Mouse (Mus musculus) heart, embryonic 16.5 days (tissue): ENCODE measurements around the gene Nostrin. TPM values are rescaled to one million over a fixed set of nuclear protein-coding genes. Genes with fewer than 3 reads are reported as not detected.

ENCODE experiments used
- ATAC-seq: fragments of 200-750 bp; cut with Nextera tagmentation; replicated peaks from 2 replicates; pipeline ENCODE4 v1.8.0; 2017; ENCODE audit warnings: moderate number of reproducible peaks; ENCODE audit not compliant: insufficient read depth, low FRiP score; ENCODE audit errors: extremely low read depth
- H3K27ac ChIP-seq: fragments of 300-500 bp; sonication (generic); 2 replicates; pipeline ENCODE4 v1.5.1; 2014; ENCODE audit warnings: mild to moderate bottlenecking, low read length, control low read depth, moderate library complexity
- H3K27me3 ChIP-seq: fragments of 300-500 bp; sonication (generic); 2 replicates; pipeline ENCODE4 v1.6.1; 2014; ENCODE audit warnings: low read length, mixed read lengths; ENCODE audit not compliant: control insufficient read depth, insufficient read depth
- H3K36me3 ChIP-seq: fragments of 300-500 bp; sonication (generic); 2 replicates; pipeline ENCODE4 v1.6.1; 2014; ENCODE audit not compliant: control insufficient read depth, insufficient read depth
- H3K4me1 ChIP-seq: fragments of 300-500 bp; sonication (generic); 2 replicates; pipeline ENCODE4 v1.6.1; 2014; ENCODE audit warnings: low read length, mixed read lengths; ENCODE audit not compliant: control insufficient read depth, insufficient read depth
- H3K4me2 ChIP-seq: fragments of 300-500 bp; sonication (generic); 2 replicates; pipeline ENCODE4 v1.6.1; 2014; ENCODE audit warnings: low read depth, mild to moderate bottlenecking, control low read depth, low read length
- H3K4me3 ChIP-seq: fragments of 300-500 bp; sonication (generic); 2 replicates; pipeline ENCODE4 v1.5.1; 2014; ENCODE audit warnings: mild to moderate bottlenecking, control low read depth, low read length
- H3K9ac ChIP-seq: fragments of 300-500 bp; sonication (generic); 2 replicates; pipeline ENCODE4 v1.6.1; 2014; ENCODE audit warnings: low read length, control low read depth
- H3K9me3 ChIP-seq: fragments of 300-500 bp; sonication (generic); replicated peaks from 2 replicates; pipeline ENCODE4 v1.6.1; 2016; ENCODE audit warnings: low read length; ENCODE audit not compliant: control insufficient read depth
- WGBS: fragments of 180-500 bp; shearing (Covaris S2); extraction: QIAGEN DNeasy Blood & Tissue Kit; methylation state at CpG from one replicate; pipeline ENCODE4 v1.1.7; 2014; 5-methylcytosine and 5-hydroxymethylcytosine counted together
- polyA plus RNA-seq: library from polyadenylated mRNA; unstranded; fragments of >200 nt; fragmentation: Nextera tagmentation; extraction: Ambion mirVana; gene quantifications from 2 replicates; pipeline ENCODE4 v1.2.1, GENCODE M21; 2015

Gene Nostrin
- polyA plus RNA-seq, 1 experiment from 2014 or later = 5.2 TPM

GRCm38 (mm10) chr2:69158907-69159306 is 23.3 kb downstream of the Nostrin start:
- H3K4me2 ChIP-seq = no peak overlapping the region
- H3K4me3 ChIP-seq = no peak overlapping the region
- H3K9me3 ChIP-seq = no peaks in the 10 kb centered on the region
- H3K36me3 ChIP-seq = no peaks in the 10 kb centered on the region
- no peak overlapping the region for H3K27ac ChIP-seq
- H3K27me3 ChIP-seq = no peaks in the 10 kb centered on the region
- ATAC-seq = no peak
- peaks cover 3% of the 10 kb centered on the region; the same call in 1 of the 2 replicates for H3K4me1 ChIP-seq
- no peak overlapping the region for H3K9ac ChIP-seq

GRCm38 (mm10) chr2:69170395-69171077 is 34.9 kb downstream of the Nostrin start:
- H3K9me3 ChIP-seq = peaks cover 6% of the 10 kb centered on the region; the same call in 1 of the 2 replicates
- H3K36me3 ChIP-seq = no peaks in the 10 kb centered on the region; the same call in 1 of the 2 replicates
- H3K9ac ChIP-seq = no peak overlapping the region
- no peaks in the 10 kb centered on the region for H3K27me3 ChIP-seq
- H3K27ac ChIP-seq = no peak overlapping the region
- no peak overlapping the region for H3K4me2 ChIP-seq
- no peak for ATAC-seq
- H3K4me3 ChIP-seq = no peak overlapping the region
- H3K4me1 ChIP-seq = no peaks in the 10 kb centered on the region
- WGBS = 68% methylated on average over 9 of the region's 9 CpGs

GRCm38 (mm10) chr2:69175296-69175695 is 39.7 kb downstream of the Nostrin start:
- ATAC-seq = no peak
- H3K36me3 ChIP-seq = no peaks in the 10 kb centered on the region; the same call in 1 of the 2 replicates
- no peaks in the 10 kb centered on the region for H3K27me3 ChIP-seq
- peaks cover 6% of the 10 kb centered on the region; the same call in 1 of the 2 replicates for H3K9me3 ChIP-seq
- no peak overlapping the region for H3K9ac ChIP-seq
- no peak overlapping the region for H3K4me2 ChIP-seq
- H3K27ac ChIP-seq = no peak overlapping the region
- no peak overlapping the region for H3K4me3 ChIP-seq
- H3K4me1 ChIP-seq = no peaks in the 10 kb centered on the region
- WGBS = 68% methylated on average over 5 of the region's 5 CpGs

- Histone ChIP-seq H3K4me1 (no peaks in the 10 kb centered on the region), H3K4me3 (no peak overlapping the region), H3K9me3 (no peaks in the 10 kb centered on the region), H3K36me3 (no peaks in the 10 kb centered on the region), H3K9ac (no peak overlapping the region), H3K4me2 (no peak overlapping the region), H3K27ac (no peak overlapping the region), H3K27me3 (no peaks in the 10 kb centered on the region)
- WGBS = 86% methylated on average over 4 of the region's 4 CpGs
- no peak for ATAC-seq
Observed at GRCm38 (mm10) chr2:69179721-69180120, 44.1 kb downstream of the Nostrin start.

GRCm38 (mm10) chr2:69187990-69188389 is 52.4 kb downstream of the Nostrin start:
- Histone ChIP-seq H3K4me1 (peaks cover 2% of the 10 kb centered on the region; the same call in 1 of the 2 replicates), H3K9ac (no peak overlapping the region), H3K36me3 (peaks cover 11% of the 10 kb centered on the region), H3K27ac (no peak overlapping the region), H3K27me3 (no peaks in the 10 kb centered on the region), H3K4me2 (no peak overlapping the region), H3K9me3 (peaks cover 2% of the 10 kb centered on the region; the same call in 1 of the 2 replicates), H3K4me3 (no peak overlapping the region)
- ATAC-seq = no peak
- 95% methylated on average over 2 of the region's 2 CpGs for WGBS

- no peak overlapping the region for H3K27ac ChIP-seq
- H3K4me2 ChIP-seq = no peak overlapping the region
- H3K4me1 ChIP-seq = peaks cover 2% of the 10 kb centered on the region; the same call in 1 of the 2 replicates
- ATAC-seq = no peak
- H3K27me3 ChIP-seq = no peaks in the 10 kb centered on the region
- H3K4me3 ChIP-seq = no peak overlapping the region
- peaks cover 3% of the 10 kb centered on the region; the same call in 1 of the 2 replicates for H3K9me3 ChIP-seq
- H3K36me3 ChIP-seq = peaks cover 18% of the 10 kb centered on the region
- 77% methylated on average over 6 of the region's 6 CpGs for WGBS
- no peak overlapping the region for H3K9ac ChIP-seq
Observed at GRCm38 (mm10) chr2:69188732-69189131, 53.1 kb downstream of the Nostrin start.

- Histone ChIP-seq H3K9ac (no peak overlapping the region), H3K4me1 (peaks cover 2% of the 10 kb centered on the region; the same call in 1 of the 2 replicates), H3K27ac (no peak overlapping the region), H3K27me3 (no peaks in the 10 kb centered on the region), H3K4me3 (no peak overlapping the region), H3K9me3 (peaks cover 3% of the 10 kb centered on the region; the same call in 1 of the 2 replicates), H3K36me3 (peaks cover 23% of the 10 kb centered on the region), H3K4me2 (no peak overlapping the region)
- WGBS = 73% methylated on average over 4 of the region's 4 CpGs
- no peak for ATAC-seq
Observed at GRCm38 (mm10) chr2:69189222-69189621, 53.6 kb downstream of the Nostrin start.

GRCm38 (mm10) chr2:69191059-69191458 is 55.5 kb downstream of the Nostrin start:
- H3K9me3 ChIP-seq = peaks cover 3% of the 10 kb centered on the region; the same call in 1 of the 2 replicates
- no peak overlapping the region for H3K4me2 ChIP-seq
- H3K36me3 ChIP-seq = peaks cover 34% of the 10 kb centered on the region
- peaks cover 2% of the 10 kb centered on the region; the same call in 1 of the 2 replicates for H3K4me1 ChIP-seq
- no peak overlapping the region for H3K9ac ChIP-seq
- WGBS = 75% methylated on average over 5 of the region's 5 CpGs
- no peak for ATAC-seq
- no peak overlapping the region for H3K4me3 ChIP-seq
- no peaks in the 10 kb centered on the region for H3K27me3 ChIP-seq
- no peak overlapping the region for H3K27ac ChIP-seq

GRCm38 (mm10) chr2:69193555-69193954 is 58.0 kb downstream of the Nostrin start:
- Histone ChIP-seq H3K9ac (no peak overlapping the region), H3K27ac (no peak overlapping the region), H3K36me3 (peaks cover 38% of the 10 kb centered on the region), H3K27me3 (no peaks in the 10 kb centered on the region), H3K4me1 (peaks cover 1% of the 10 kb centered on the region; the same call in 1 of the 2 replicates), H3K4me2 (no peak overlapping the region), H3K4me3 (no peak overlapping the region), H3K9me3 (peaks cover 3% of the 10 kb centered on the region; the same call in 1 of the 2 replicates)
- ATAC-seq = no peak
- WGBS = 89% methylated on average over 5 of the region's 5 CpGs
